Mouse (Mus musculus) CH12.LX (cell line): ENCODE results near the gene Otogl. TPM values are rescaled to one million over a fixed set of nuclear protein-coding genes. Genes with fewer than 3 reads are reported as not detected.

Source experiments
- DNase-seq: peaks from one replicate; pipeline ENCODE4 v3.0.0-alpha.2; 2013; ENCODE audit errors: extremely low read depth
- H3K27ac ChIP-seq: 2 replicates; pipeline ENCODE4 v1.5.1; 2012; ENCODE audit warnings: low read depth, mild to moderate bottlenecking, control low read depth, moderate library complexity; ENCODE audit not compliant: insufficient read depth
- H3K27me3 ChIP-seq: replicated peaks from 2 replicates; pipeline ENCODE3; 2012; ENCODE audit warnings: inconsistent platforms
- H3K36me3 ChIP-seq, 2 experiments: replicated peaks in 1 of 2; 2 replicates each; pipeline versions ENCODE3 to v1.6.1; 2012; ENCODE audit warnings: inconsistent platforms in 1 of 2, low read length in 1 of 2, mild to moderate bottlenecking in 1 of 2, mixed read lengths in 1 of 2, moderate library complexity in 1 of 2; ENCODE audit not compliant: control insufficient read depth in 1 of 2, insufficient read depth in 1 of 2
- H3K4me1 ChIP-seq, 2 experiments: 2 replicates each; pipeline ENCODE4 v1.6.1; 2012; ENCODE audit warnings: inconsistent platforms in 1 of 2, moderate library complexity in 1 of 2; ENCODE audit not compliant: insufficient read depth in 2 of 2, control insufficient read depth in 1 of 2
- H3K4me2 ChIP-seq: 2 replicates; pipeline ENCODE4 v1.6.1; 2012; ENCODE audit warnings: low read depth, mild to moderate bottlenecking, control low read depth; ENCODE audit not compliant: poor library complexity, insufficient read depth, severe bottlenecking
- H3K4me3 ChIP-seq, 3 experiments: fragments of 150-350 bp in 1 of 3; sonication (generic) in 1 of 3; replicated peaks in 1 of 3; 2 replicates each; pipeline versions ENCODE3 to v1.5.1; 2011 to 2012; ENCODE audit warnings: low read depth in 2 of 3, low read length in 2 of 3, mild to moderate bottlenecking in 2 of 3, moderate library complexity in 2 of 3, control low read depth in 1 of 3, improper control_type of control experiment in 1 of 3, inconsistent platforms in 1 of 3, mixed read lengths in 1 of 3; ENCODE audit not compliant: poor library complexity in 1 of 3
- H3K79me2 ChIP-seq: replicated peaks from 2 replicates; pipeline ENCODE4 v1.6.1; 2012; ENCODE audit warnings: mild to moderate bottlenecking, moderate library complexity; ENCODE audit not compliant: control insufficient read depth, poor library complexity, insufficient read depth, severe bottlenecking; ENCODE audit errors: extremely low read depth
- H3K9ac ChIP-seq: 2 replicates; pipeline ENCODE4 v1.6.1; 2012; ENCODE audit warnings: low read depth, mild to moderate bottlenecking, control low read depth, moderate library complexity; ENCODE audit not compliant: insufficient read depth
- H3K9me3 ChIP-seq: replicated peaks from 2 replicates; pipeline ENCODE3; 2012; ENCODE audit warnings: low read length, inconsistent platforms, mixed read lengths
- CHD2 ChIP-seq: IDR thresholded peaks from 2 replicates; pipeline ENCODE4 v1.6.1; 2011; ENCODE audit warnings: low read length, improper control_type of control experiment
- EP300 ChIP-seq: IDR thresholded peaks from 2 replicates; pipeline ENCODE4 v1.6.1; 2011; ENCODE audit warnings: low read length, improper control_type of control experiment
- ETS1 ChIP-seq: conservative IDR thresholded peaks from 2 replicates; pipeline ENCODE4 v1.6.1; 2012; ENCODE audit warnings: low read depth, mild to moderate bottlenecking, inconsistent platforms, low read length, improper control_type of control experiment, moderate library complexity
- GABPA ChIP-seq: IDR thresholded peaks from 2 replicates; pipeline ENCODE4 v1.6.1; 2012; ENCODE audit warnings: low read depth, low read length, improper control_type of control experiment, inconsistent platforms; ENCODE audit not compliant: insufficient replicate concordance
- JUN ChIP-seq: IDR thresholded peaks from 2 replicates; pipeline ENCODE4 v1.6.1; 2011; ENCODE audit warnings: low read depth, mild to moderate bottlenecking, low read length, improper control_type of control experiment, moderate library complexity; ENCODE audit not compliant: insufficient read depth
- MAX ChIP-seq: IDR thresholded peaks from 2 replicates; pipeline ENCODE4 v1.6.1; 2011; ENCODE audit warnings: low read length, improper control_type of control experiment
- MXI1 ChIP-seq: IDR thresholded peaks from 2 replicates; pipeline ENCODE4 v1.6.1; 2011; ENCODE audit warnings: mild to moderate bottlenecking, low read depth, low read length, improper control_type of control experiment
- NELFE ChIP-seq: IDR thresholded peaks from 2 replicates; pipeline ENCODE4 v1.6.1; 2011; ENCODE audit warnings: low read depth, low read length, improper control_type of control experiment
- PAX5 ChIP-seq: IDR thresholded peaks from 2 replicates; pipeline ENCODE4 v1.6.1; 2012; ENCODE audit warnings: low read length, inconsistent platforms, mixed read lengths
- POLR2AphosphoS2 ChIP-seq: IDR thresholded peaks from 2 replicates; pipeline ENCODE4 v1.6.1; 2011; ENCODE audit warnings: low read depth, low read length, improper control_type of control experiment
- RAD21 ChIP-seq: IDR thresholded peaks from 2 replicates; pipeline ENCODE4 v1.6.1; 2011; ENCODE audit warnings: low read depth, mild to moderate bottlenecking, low read length, improper control_type of control experiment, moderate library complexity
- RCOR1 ChIP-seq: conservative IDR thresholded peaks from 2 replicates; pipeline ENCODE4 v1.6.1; 2012; ENCODE audit warnings: low read depth, mild to moderate bottlenecking, inconsistent platforms, low read length, improper control_type of control experiment
- SIN3A ChIP-seq: IDR thresholded peaks from 2 replicates; pipeline ENCODE4 v1.6.1; 2012; ENCODE audit warnings: low read length, improper control_type of control experiment, inconsistent platforms
- TBP ChIP-seq: conservative IDR thresholded peaks from 2 replicates; pipeline ENCODE4 v1.6.1; 2011; ENCODE audit warnings: low read depth, low read length, improper control_type of control experiment
- USF1 ChIP-seq: IDR thresholded peaks from 2 replicates; pipeline ENCODE4 v1.6.1; 2014; ENCODE audit warnings: low read depth, mild to moderate bottlenecking, inconsistent platforms, low read length, improper control_type of control experiment
- ZC3H11A ChIP-seq: IDR thresholded peaks from 2 replicates; pipeline ENCODE4 v1.6.1; 2012; ENCODE audit warnings: low read depth, mild to moderate bottlenecking, inconsistent platforms, low read length, improper control_type of control experiment
- ZMIZ1 ChIP-seq: IDR thresholded peaks from 2 replicates; pipeline ENCODE4 v1.6.1; 2012; ENCODE audit warnings: low read depth, mild to moderate bottlenecking, inconsistent platforms, low read length, improper control_type of control experiment
- ZNF384 ChIP-seq: IDR thresholded peaks from 2 replicates; pipeline ENCODE4 v1.6.1; 2012; ENCODE audit warnings: low read depth, low read length, improper control_type of control experiment, inconsistent platforms
- dilution Hi-C: fragments of 300-500 bp; cut with MboI; formaldehyde crosslinking; loops from 2 replicates; pipeline ENCODE4 v1.14.3; 2020; ENCODE audit warnings: low sequenced_read_pairs; ENCODE audit not compliant: extremely low pct_unique_long_range_greater_than_20kb, extremely low pct_ligation_motif_present
- in situ Hi-C: fragments of 300-500 bp; cut with MboI; formaldehyde crosslinking; loops from 3 replicates; pipeline ENCODE4 v1.14.3; 2019; ENCODE audit warnings: low sequenced_read_pairs, low pct_ligation_motif_present, low pct_unique_long_range_greater_than_20kb, mixed read lengths
- polyA plus RNA-seq: library from polyadenylated mRNA; unstranded; fragments of >175 nt; gene quantifications from 2 replicates; pipeline ENCODE4 v1.2.1, GENCODE M21; 2012; ENCODE audit warnings: low read depth; ENCODE audit not compliant: insufficient read length
- total RNA-seq, 2 experiments: library from RNA; depleted of rRNA; stranded (reverse); fragments of 300-350 nt in 1 of 2; fragments of >200 nt in 1 of 2; gene quantifications; 2 replicates each; pipeline ENCODE4 v1.2.3; 2012 to 2014

Otogl gene
- total and polyA plus RNA-seq, 3 experiments, result 1.1 to 3.2 (median 2.1) TPM

DNA sequence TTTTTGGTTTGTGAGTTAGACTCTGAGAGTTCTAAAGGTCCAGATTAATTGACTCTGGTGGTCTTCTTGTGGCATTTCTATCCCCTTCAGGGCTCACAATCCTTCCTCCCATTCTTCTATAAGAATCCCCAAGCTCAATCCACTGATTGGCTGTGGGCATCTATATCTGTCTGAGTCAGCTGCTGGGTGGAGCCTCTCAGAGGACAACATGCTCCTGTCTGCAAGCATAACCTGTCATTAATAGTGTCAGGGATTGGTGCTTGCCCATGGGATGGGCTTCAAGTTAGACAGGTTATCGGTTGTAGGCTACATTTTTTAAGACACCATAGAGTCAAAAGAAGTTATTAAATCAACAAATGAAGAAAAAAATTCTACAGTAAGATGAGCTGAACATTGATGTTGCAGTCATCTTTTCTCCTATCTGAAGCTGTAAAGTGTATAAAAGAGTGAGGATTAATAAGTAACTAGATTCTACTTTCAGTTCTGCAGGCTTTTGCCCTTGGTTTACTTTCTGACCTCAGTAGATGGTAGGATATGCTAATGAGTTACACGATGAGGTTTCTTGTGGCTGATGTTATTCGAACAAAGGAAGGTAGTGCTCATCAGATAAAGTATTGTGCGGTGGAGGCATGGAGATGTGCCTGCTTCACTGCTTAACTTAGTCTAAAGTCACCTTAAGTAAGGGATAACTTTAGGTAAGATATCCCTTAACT is 29.4 kb upstream of the Otogl start:
- Histone ChIP-seq H3K36me3 (no peaks in the 10 kb centered on the region), H3K9me3 (no peaks in the 10 kb centered on the region), H3K79me2 (no peaks in the 10 kb centered on the region), H3K4me1 (peaks cover 0 to 10% of the 10 kb centered on the region in 2 experiments; a peak in 1 of 4 replicates), H3K9ac (no peak overlapping the region), H3K4me2 (no peak overlapping the region), H3K27me3 (no peaks in the 10 kb centered on the region), H3K27ac (no peak overlapping the region), H3K4me3 (no peak overlapping the region)
- in situ Hi-C loops, result loop anchor here (25.0 kb wide), 2 partner anchors 346 to 496 kb away; no protein-coding TSS in a partner anchor
- dilution Hi-C loops, result no loop called here
- no peak for DNase-seq
- TF ChIP-seq USF1, result no peak
- no peak for TF ChIP-seq POLR2AphosphoS2
- no peak for TF ChIP-seq SIN3A
- TF ChIP-seq ZMIZ1, result no peak
- no peak for TF ChIP-seq RCOR1

DNA sequence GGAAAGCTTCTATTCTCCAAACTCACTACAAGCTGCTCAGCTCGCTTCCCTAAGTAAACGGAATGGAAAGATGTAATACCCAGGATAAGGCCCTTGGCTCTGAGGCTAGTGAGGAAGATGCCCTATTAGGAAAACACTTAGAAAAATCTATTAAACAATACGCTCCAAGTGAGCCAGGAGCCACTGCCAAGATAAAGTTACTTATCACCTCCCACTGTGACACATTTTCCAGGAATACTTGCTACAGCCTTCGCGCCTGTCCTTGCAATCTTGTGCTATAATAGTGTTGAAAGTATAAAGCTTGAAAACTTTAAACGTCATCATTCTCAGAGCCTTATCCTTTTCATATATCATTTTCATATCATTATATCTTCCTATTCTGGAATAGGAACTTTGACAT is 28.4 kb upstream of the Otogl start:
- no peak for TF ChIP-seq RAD21
- no peak for TF ChIP-seq TBP
- Histone ChIP-seq H3K27ac (no peak overlapping the region), H3K9me3 (no peaks in the 10 kb centered on the region), H3K4me1 (peaks cover 0 to 5% of the 10 kb centered on the region in 2 experiments; a peak in 1 of 4 replicates), H3K36me3 (no peaks in the 10 kb centered on the region), H3K79me2 (no peaks in the 10 kb centered on the region), H3K9ac (no peak overlapping the region), H3K27me3 (no peaks in the 10 kb centered on the region), H3K4me2 (no peak overlapping the region), H3K4me3 (no peak overlapping the region)
- dilution Hi-C loops, result no loop called here
- in situ Hi-C loops, result loop anchor here (25.0 kb wide), 2 partner anchors 347 to 497 kb away; no protein-coding TSS in a partner anchor
- DNase-seq, result no peak

DNA sequence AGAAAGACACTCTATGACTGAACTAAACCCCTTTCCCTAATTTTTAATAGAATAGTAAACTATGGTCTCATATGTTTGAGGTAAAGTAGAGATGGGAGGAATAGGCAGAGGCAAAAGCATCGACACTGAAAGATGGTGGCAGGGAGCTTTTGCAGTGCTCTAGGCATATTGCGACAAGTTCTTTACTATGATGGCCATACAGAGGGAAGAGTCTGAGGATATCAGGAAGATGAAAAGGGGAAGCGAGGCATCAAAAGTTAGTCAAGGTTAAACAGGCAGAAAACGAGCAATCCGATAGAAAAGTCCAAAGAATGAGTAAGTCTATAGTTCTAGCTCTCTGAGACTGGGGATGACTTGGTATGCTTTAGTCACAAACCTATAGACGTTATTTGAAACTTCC is 27.9 kb upstream of the Otogl start:
- Histone ChIP-seq H3K9me3 (no peaks in the 10 kb centered on the region), H3K4me2 (no peak overlapping the region), H3K4me3 (no peak overlapping the region), H3K27ac (no peak overlapping the region), H3K9ac (no peak overlapping the region), H3K36me3 (no peaks in the 10 kb centered on the region)
- in situ Hi-C loops, result loop anchor here (25.0 kb wide), 2 partner anchors 347 to 497 kb away; no protein-coding TSS in a partner anchor
- dilution Hi-C loops, result no loop called here
- TF ChIP-seq CHD2, result no peak
- TF ChIP-seq MAX, result no peak
- TF ChIP-seq SIN3A, result no peak
- no peak for TF ChIP-seq GABPA
- TF ChIP-seq ZC3H11A, result no peak
- no peak for TF ChIP-seq RCOR1
- no peak for TF ChIP-seq EP300
- TF ChIP-seq POLR2AphosphoS2, result no peak
- TF ChIP-seq NELFE, result no peak
- TF ChIP-seq ETS1, result no peak
- no peak for TF ChIP-seq MXI1
- no peak for TF ChIP-seq RAD21
- TF ChIP-seq PAX5, result no peak
- TF ChIP-seq JUN, result no peak
- no peak for TF ChIP-seq ZNF384
- TF ChIP-seq, all 38 proteins: peak for 0
- no peaks in the 10 kb centered on the region for H3K79me2 ChIP-seq
- peaks cover 0 to 5% of the 10 kb centered on the region in 2 experiments; a peak in 1 of 4 replicates for H3K4me1 ChIP-seq
- no peaks in the 10 kb centered on the region for H3K27me3 ChIP-seq
- no peak for DNase-seq
